Mouse (Mus musculus): ENCODE data around the gene Phyhipl. TPM values are rescaled to one million over a fixed set of nuclear protein-coding genes. Genes with fewer than 3 reads are reported as not detected.
A peak's percentile ranks its signal among the peaks of the same experiment; 100 is the strongest.

Phyhipl gene
- polyA plus RNA-seq, 1 experiment from 2014 or later, result 16.1 TPM

- no peaks in the 10 kb centered on the region for H3K4me1 ChIP-seq (ENCODE audit: control insufficient read depth, insufficient read depth, low read length)
- H3K9ac ChIP-seq (ENCODE audit: low read depth, low read length), result no peak overlapping the region
- H3K4me2 ChIP-seq (replicated peaks; ENCODE audit: low read depth, low read length), result no peak overlapping the region
- no peak for ATAC-seq (ENCODE audit: low FRiP score, low TSS enrichment)
- no peak overlapping the region for H3K4me3 ChIP-seq (ENCODE audit: low read length)
- no peak overlapping the region for H3K27ac ChIP-seq (ENCODE audit: low read depth, low read length)
- H3K36me3 ChIP-seq (ENCODE audit: control insufficient read depth, insufficient read depth, low read length), result no peaks in the 10 kb centered on the region
- 90% methylated on average over 9 of the region's 9 CpGs for WGBS
- H3K27me3 ChIP-seq (ENCODE audit: control insufficient read depth, insufficient read depth, low read length), result no peaks in the 10 kb centered on the region
- no peaks in the 10 kb centered on the region for H3K9me3 ChIP-seq (ENCODE audit: control insufficient read depth, low read length)
Measured at GRCm38 (mm10) chr10:70532249-70532648, 123.5 kb downstream of the Phyhipl start.

GRCm38 (mm10) chr10:70530185-70530823 is 125.5 kb downstream of the Phyhipl start:
- Histone ChIP-seq H3K4me2 (replicated peaks; ENCODE audit: low read depth, low read length) (no peak overlapping the region), H3K4me3 (ENCODE audit: low read length) (no peak overlapping the region), H3K36me3 (ENCODE audit: control insufficient read depth, insufficient read depth, low read length) (no peaks in the 10 kb centered on the region), H3K27me3 (ENCODE audit: control insufficient read depth, insufficient read depth, low read length) (no peaks in the 10 kb centered on the region), H3K9ac (ENCODE audit: low read depth, low read length) (no peak overlapping the region), H3K9me3 (ENCODE audit: control insufficient read depth, low read length) (no peaks in the 10 kb centered on the region), H3K4me1 (ENCODE audit: control insufficient read depth, insufficient read depth, low read length) (no peaks in the 10 kb centered on the region), H3K27ac (ENCODE audit: low read depth, low read length) (no peak overlapping the region)
- ATAC-seq (ENCODE audit: low FRiP score, low TSS enrichment), result no peak
- 90% methylated on average over 12 of the region's 12 CpGs for WGBS

GRCm38 (mm10) chr10:70521379-70521778 is 134.4 kb downstream of the Phyhipl start:
- ATAC-seq (ENCODE audit: low FRiP score, low TSS enrichment), result no peak
- peak overlapping the region; percentile 95 for H3K4me2 ChIP-seq (replicated peaks; ENCODE audit: low read depth, low read length)
- H3K9ac ChIP-seq (ENCODE audit: low read depth, low read length), result no peak overlapping the region
- WGBS, result 36% methylated on average over 5 of the region's 5 CpGs
- H3K27ac ChIP-seq (ENCODE audit: low read depth, low read length), result no peak overlapping the region
- no peaks in the 10 kb centered on the region for H3K9me3 ChIP-seq (ENCODE audit: control insufficient read depth, low read length)
- H3K4me1 ChIP-seq (ENCODE audit: control insufficient read depth, insufficient read depth, low read length), result peaks cover 15% of the 10 kb centered on the region; the same call in 1 of the 2 replicates
- no peaks in the 10 kb centered on the region for H3K36me3 ChIP-seq (ENCODE audit: control insufficient read depth, insufficient read depth, low read length)
- no peaks in the 10 kb centered on the region for H3K27me3 ChIP-seq (ENCODE audit: control insufficient read depth, insufficient read depth, low read length)
- peak overlapping the region; percentile 51; the same call in 1 of the 2 replicates for H3K4me3 ChIP-seq (ENCODE audit: low read length)

- Histone ChIP-seq H3K27ac (ENCODE audit: low read depth, low read length) (peak overlapping the region; percentile 67), H3K9me3 (ENCODE audit: control insufficient read depth, low read length) (no peaks in the 10 kb centered on the region), H3K27me3 (ENCODE audit: control insufficient read depth, insufficient read depth, low read length) (no peaks in the 10 kb centered on the region), H3K36me3 (ENCODE audit: control insufficient read depth, insufficient read depth, low read length) (no peaks in the 10 kb centered on the region), H3K4me3 (ENCODE audit: low read length) (peak overlapping the region; percentile 51), H3K4me2 (replicated peaks; ENCODE audit: low read depth, low read length) (peak overlapping the region; percentile 95), H3K9ac (ENCODE audit: low read depth, low read length) (peak overlapping the region; percentile 51), H3K4me1 (ENCODE audit: control insufficient read depth, insufficient read depth, low read length) (peaks cover 15% of the 10 kb centered on the region; the same call in 1 of the 2 replicates)
- WGBS, result under 1% methylated on average over 38 of the region's 38 CpGs
- ATAC-seq (ENCODE audit: low FRiP score, low TSS enrichment), result peak; percentile 86
Measured at GRCm38 (mm10) chr10:70520143-70521131, 135.3 kb downstream of the Phyhipl start.

GRCm38 (mm10) chr10:70519640-70520099 is 136.1 kb downstream of the Phyhipl start:
- peak overlapping the region; percentile 51 for H3K4me3 ChIP-seq (ENCODE audit: low read length)
- peak overlapping the region; percentile 95 for H3K4me2 ChIP-seq (replicated peaks; ENCODE audit: low read depth, low read length)
- peaks cover 15% of the 10 kb centered on the region; the same call in 1 of the 2 replicates for H3K4me1 ChIP-seq (ENCODE audit: control insufficient read depth, insufficient read depth, low read length)
- ATAC-seq (ENCODE audit: low FRiP score, low TSS enrichment), result peak; percentile 56; the same call in 1 of the 2 replicates
- WGBS, result 7% methylated on average over 14 of the region's 14 CpGs
- no peaks in the 10 kb centered on the region for H3K27me3 ChIP-seq (ENCODE audit: control insufficient read depth, insufficient read depth, low read length)
- H3K9ac ChIP-seq (ENCODE audit: low read depth, low read length), result peak overlapping the region; percentile 51; the same call in 1 of the 2 replicates
- no peaks in the 10 kb centered on the region for H3K36me3 ChIP-seq (ENCODE audit: control insufficient read depth, insufficient read depth, low read length)
- H3K27ac ChIP-seq (ENCODE audit: low read depth, low read length), result no peak overlapping the region
- no peaks in the 10 kb centered on the region for H3K9me3 ChIP-seq (ENCODE audit: control insufficient read depth, low read length)

GRCm38 (mm10) chr10:70516661-70517060 is 139.1 kb downstream of the Phyhipl start:
- no peaks in the 10 kb centered on the region for H3K9me3 ChIP-seq (ENCODE audit: control insufficient read depth, low read length)
- no peak for ATAC-seq (ENCODE audit: low FRiP score, low TSS enrichment)
- H3K27me3 ChIP-seq (ENCODE audit: control insufficient read depth, insufficient read depth, low read length), result no peaks in the 10 kb centered on the region
- H3K36me3 ChIP-seq (ENCODE audit: control insufficient read depth, insufficient read depth, low read length), result no peaks in the 10 kb centered on the region
- no peak overlapping the region for H3K27ac ChIP-seq (ENCODE audit: low read depth, low read length)
- no peak overlapping the region for H3K9ac ChIP-seq (ENCODE audit: low read depth, low read length)
- no peak overlapping the region for H3K4me3 ChIP-seq (ENCODE audit: low read length)
- H3K4me1 ChIP-seq (ENCODE audit: control insufficient read depth, insufficient read depth, low read length), result peaks cover 15% of the 10 kb centered on the region; the same call in 1 of the 2 replicates
- H3K4me2 ChIP-seq (replicated peaks; ENCODE audit: low read depth, low read length), result no peak overlapping the region
- 91% methylated on average over 8 of the region's 8 CpGs for WGBS

- Histone ChIP-seq H3K9me3 (ENCODE audit: control insufficient read depth, low read length) (no peaks in the 10 kb centered on the region), H3K36me3 (ENCODE audit: control insufficient read depth, insufficient read depth, low read length) (no peaks in the 10 kb centered on the region), H3K27me3 (ENCODE audit: control insufficient read depth, insufficient read depth, low read length) (no peaks in the 10 kb centered on the region), H3K4me3 (ENCODE audit: low read length) (no peak overlapping the region), H3K4me2 (replicated peaks; ENCODE audit: low read depth, low read length) (no peak overlapping the region), H3K27ac (ENCODE audit: low read depth, low read length) (no peak overlapping the region), H3K4me1 (ENCODE audit: control insufficient read depth, insufficient read depth, low read length) (peaks cover 4% of the 10 kb centered on the region; the same call in 1 of the 2 replicates), H3K9ac (ENCODE audit: low read depth, low read length) (no peak overlapping the region)
- no peak for ATAC-seq (ENCODE audit: low FRiP score, low TSS enrichment)
- 68% methylated on average over 9 of the region's 9 CpGs for whole genome bisulfite sequencing
Measured at GRCm38 (mm10) chr10:70514848-70515247, 140.9 kb downstream of the Phyhipl start.

- Histone ChIP-seq H3K36me3 (ENCODE audit: control insufficient read depth, insufficient read depth, low read length) (no peaks in the 10 kb centered on the region), H3K27ac (ENCODE audit: low read depth, low read length) (no peak overlapping the region), H3K4me2 (replicated peaks; ENCODE audit: low read depth, low read length) (no peak overlapping the region), H3K27me3 (ENCODE audit: control insufficient read depth, insufficient read depth, low read length) (no peaks in the 10 kb centered on the region), H3K9me3 (ENCODE audit: control insufficient read depth, low read length) (no peaks in the 10 kb centered on the region), H3K9ac (ENCODE audit: low read depth, low read length) (no peak overlapping the region), H3K4me1 (ENCODE audit: control insufficient read depth, insufficient read depth, low read length) (no peaks in the 10 kb centered on the region), H3K4me3 (ENCODE audit: low read length) (no peak overlapping the region)
- no peak for ATAC-seq (ENCODE audit: low FRiP score, low TSS enrichment)
- WGBS, result 92% methylated on average over 3 of the region's 3 CpGs
Measured at GRCm38 (mm10) chr10:70507880-70508279, 147.9 kb downstream of the Phyhipl start.
